Comparison of ENCODE assay signal across 8 mouse cellular contexts in genomic region chr15:79075658-79076365, GRCm38 (mm10). TPM values are rescaled to one million over a fixed set of nuclear protein-coding genes. Genes with fewer than 3 reads are reported as not detected.
DNase-seq lines count a peak whose midpoint lies in the region; ATAC-seq and TF ChIP-seq lines count a peak whose summit lies in the region.

No protein-coding gene starts in this region.

- no peak for ATAC-seq in forebrain, embryonic 11.5 days (replicated peaks; ENCODE audit: low FRiP score)
- no peak for ATAC-seq in liver, embryonic 11.5 days (replicated peaks; ENCODE audit: low FRiP score)

- WGBS in forebrain, embryonic 11.5 days, result 42% methylated on average over 15 of the region's 15 CpGs
- 26% methylated on average over 15 of the region's 15 CpGs for WGBS in liver, embryonic 11.5 days

- H3K4me3 ChIP-seq in gastrocnemius, adult 2 months, result peak overlapping the region; percentile 76
- peak overlapping the region; percentile 92 for H3K4me3 ChIP-seq in forebrain, embryonic 11.5 days (ENCODE audit: low read depth, low read length)
- peak overlapping the region; percentile 96 for H3K4me3 ChIP-seq in liver, embryonic 11.5 days (ENCODE audit: low read depth, low read length)

- DNase-seq in gastrocnemius, adult 2 months, result no peak
- no peak for DNase-seq in gastrocnemius, postnatal 14 days
- peak; percentile 76 for DNase-seq in 416B (ENCODE audit: low read depth)
- DNase-seq in forebrain, embryonic 11.5 days (ENCODE audit: low spot score), result no peak
- DNase-seq in liver, embryonic 11.5 days (ENCODE audit: low spot score), result no peak
- DNase-seq in c-Kit-positive CD71-positive TER-119-positive erythroid progenitor cells, embryonic 14.5 days (ENCODE audit: low spot score), result no peak
- DNase-seq in natural killer cell, adult 2 months (ENCODE audit: low spot score in 2 of 2), result no peak
- DNase-seq in right cerebral cortex, postnatal 14 days, result no peak

- no peaks in the 10 kb centered on the region for H3K9me3 ChIP-seq in forebrain, embryonic 11.5 days (ENCODE audit: control insufficient read depth, low read length)
- H3K9me3 ChIP-seq in liver, embryonic 11.5 days (ENCODE audit: control insufficient read depth, low read length), result no peaks in the 10 kb centered on the region

- peak overlapping the region; percentile 87 for H3K9ac ChIP-seq in forebrain, embryonic 11.5 days (ENCODE audit: low read length)
- peak overlapping the region; percentile 87 for H3K9ac ChIP-seq in liver, embryonic 11.5 days (ENCODE audit: low read depth, low read length)

- peak overlapping the region; percentile 88 for H3K4me2 ChIP-seq in forebrain, embryonic 11.5 days (ENCODE audit: low read depth, low read length, severe bottlenecking)
- H3K4me2 ChIP-seq in liver, embryonic 11.5 days, result peak overlapping the region; percentile 94

- H3K27ac ChIP-seq in gastrocnemius, adult 2 months, result peak overlapping the region; percentile 83
- no peak overlapping the region for H3K27ac ChIP-seq in forebrain, embryonic 11.5 days (ENCODE audit: low read depth, low read length)
- peak overlapping the region; percentile 64 for H3K27ac ChIP-seq in liver, embryonic 11.5 days (ENCODE audit: low read depth, low read length)

- peaks cover 17% of the 10 kb centered on the region for H3K36me3 ChIP-seq in forebrain, embryonic 11.5 days (ENCODE audit: control insufficient read depth, insufficient read depth, low read length)
- peaks cover 36% of the 10 kb centered on the region for H3K36me3 ChIP-seq in liver, embryonic 11.5 days (ENCODE audit: control insufficient read depth, insufficient read depth, low read length)

- intact Hi-C loops in gastrocnemius, adult 2 months (cut with DNase I), result loop anchor here (1.0 kb wide), 1 partner anchor 14 kb away; the partner anchor contains the start of gene Ankrd54
- intact Hi-C loops in gastrocnemius, postnatal 14 days (cut with DNase I; ENCODE audit: low total_unique reads), result no loop called here

- no peaks in the 10 kb centered on the region for H3K27me3 ChIP-seq in forebrain, embryonic 11.5 days (ENCODE audit: control insufficient read depth, insufficient read depth, low read length)
- no peaks in the 10 kb centered on the region for H3K27me3 ChIP-seq in liver, embryonic 11.5 days (replicated peaks; ENCODE audit: control insufficient read depth, insufficient read depth, low read length)

- no peak for TF ChIP-seq CTCF in gastrocnemius, adult 2 months (IDR thresholded peaks at IDR 0.05)

- H3K4me1 ChIP-seq in forebrain, embryonic 11.5 days (replicated peaks; ENCODE audit: control insufficient read depth, insufficient read depth, low read length), result peaks cover 7% of the 10 kb centered on the region; the same call in 1 of the 2 replicates
- H3K4me1 ChIP-seq in liver, embryonic 11.5 days (replicated peaks; ENCODE audit: control insufficient read depth, insufficient read depth, low read length), result peaks cover 18% of the 10 kb centered on the region

RNA-seq across cellular contexts. Expression of gene Eif3l, which starts 0.8 kb away (rescaled TPM):
- 10 to 100 TPM; 53.6 to 54.0 TPM for total RNA-seq in gastrocnemius, adult 2 months (2021)
- 10 to 100 TPM; 65.8 to 69.7 TPM for total RNA-seq in gastrocnemius, postnatal 14 days (2021)
- 245 and 254 TPM in 2 replicates for polyA plus RNA-seq in forebrain, embryonic 11.5 days (2014; fragmentation: Nextera tagmentation; extraction: Ambion mirVana)
- 257 and 291 TPM in 2 replicates for polyA plus RNA-seq in liver, embryonic 11.5 days (2014; fragmentation: Nextera tagmentation; extraction: Ambion mirVana)

RNA-seq across cellular contexts. Expression of gene Ankrd54, which starts 13.1 kb away (rescaled TPM):
- 1 to 10 TPM; 4.5 to 5.1 TPM for total RNA-seq in gastrocnemius, adult 2 months (2021)
- 1 to 10 TPM; 5.4 to 6.1 TPM for total RNA-seq in gastrocnemius, postnatal 14 days (2021)
- polyA plus RNA-seq in forebrain, embryonic 11.5 days (2014; fragmentation: Nextera tagmentation; extraction: Ambion mirVana), result 61.6 and 67.1 TPM in 2 replicates
- 57.2 and 61.5 TPM in 2 replicates for polyA plus RNA-seq in liver, embryonic 11.5 days (2014; fragmentation: Nextera tagmentation; extraction: Ambion mirVana)

RNA-seq across cellular contexts. Expression of gene Micall1, which starts 32.9 kb away (rescaled TPM):
- total RNA-seq in gastrocnemius, adult 2 months (2021), result 10 to 100 TPM; 11.2 to 14.5 TPM
- total RNA-seq in gastrocnemius, postnatal 14 days (2021), result 10 to 100 TPM; 14.4 to 15.8 TPM
- polyA plus RNA-seq in forebrain, embryonic 11.5 days (2014; fragmentation: Nextera tagmentation; extraction: Ambion mirVana), result 6.3 and 7.6 TPM in 2 replicates
- polyA plus RNA-seq in liver, embryonic 11.5 days (2014; fragmentation: Nextera tagmentation; extraction: Ambion mirVana), result 4.1 and 5.7 TPM in 2 replicates

RNA-seq across cellular contexts. Expression of gene Galr3, which starts 34.1 kb away (rescaled TPM):
- total RNA-seq in gastrocnemius, adult 2 months (2021), result not detected
- total RNA-seq in gastrocnemius, postnatal 14 days (2021), result under 1 TPM in 1 of 2 experiments, not detected in 1; 0.23 TPM
- not detected in 2 replicates for polyA plus RNA-seq in forebrain, embryonic 11.5 days (2014; fragmentation: Nextera tagmentation; extraction: Ambion mirVana)
- 0.22 and 0.34 TPM in 2 replicates for polyA plus RNA-seq in liver, embryonic 11.5 days (2014; fragmentation: Nextera tagmentation; extraction: Ambion mirVana)

RNA-seq across cellular contexts. Expression of gene H1f0, which starts 47.6 kb away (rescaled TPM):
- 10 to 100 TPM; 71.8 to 76.8 TPM for total RNA-seq in gastrocnemius, adult 2 months (2021)
- 100 to 1,000 TPM; 129 to 164 TPM for total RNA-seq in gastrocnemius, postnatal 14 days (2021)
- polyA plus RNA-seq in forebrain, embryonic 11.5 days (2014; fragmentation: Nextera tagmentation; extraction: Ambion mirVana), result 349 and 396 TPM in 2 replicates
- polyA plus RNA-seq in liver, embryonic 11.5 days (2014; fragmentation: Nextera tagmentation; extraction: Ambion mirVana), result 124 and 138 TPM in 2 replicates
